Comparison of ENCODE assay signal across 12 mouse cellular contexts in the genomic region with DNA sequence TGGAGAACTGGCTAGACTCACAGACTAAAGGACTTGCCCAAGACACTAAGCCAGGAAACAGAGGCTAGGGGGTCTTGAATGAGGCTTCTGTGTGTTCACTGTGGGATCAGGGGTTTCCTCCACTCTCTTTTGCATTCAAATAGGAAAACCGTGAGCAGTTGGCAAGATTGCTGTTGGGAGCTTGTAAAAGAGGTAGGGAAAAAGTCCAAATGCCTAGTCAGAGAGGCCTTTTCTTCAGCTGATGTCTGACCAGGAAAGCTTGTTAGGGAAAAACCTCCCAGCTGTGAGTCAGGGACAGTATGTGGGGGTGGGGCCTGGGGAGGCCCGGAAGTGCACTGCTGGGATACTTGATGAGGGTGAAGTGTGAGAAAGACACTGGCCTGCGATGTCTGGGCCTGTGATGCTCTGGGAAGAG. TPM values are rescaled to one million over a fixed set of nuclear protein-coding genes. Genes with fewer than 3 reads are reported as not detected.
A peak's percentile ranks its signal among the peaks of the same experiment; 100 is the strongest.
DNase-seq lines count a peak whose midpoint lies in the region; ATAC-seq and TF ChIP-seq lines count a peak whose summit lies in the region.
"Had no signal": no experiment of that assay in that cellular context is flagged by ENCODE, and none has a peak within 500 bp of the region (broad histone marks: within the 10 kb centered on the region; RNA-seq: fewer than 3 reads in every experiment).

No protein-coding gene starts in this region.

- H3K27me3 ChIP-seq in forebrain, embryonic 10.5 days (ENCODE audit: poor library complexity, severe bottlenecking), result peaks cover 5% of the 10 kb centered on the region; the same call in 1 of the 2 replicates
- H3K27me3 ChIP-seq in forebrain, embryonic 11.5 days (ENCODE audit: control insufficient read depth, insufficient read depth, low read length), result no peaks in the 10 kb centered on the region
- H3K27me3 ChIP-seq in forebrain, embryonic 12.5 days, result no peaks in the 10 kb centered on the region; the same call in 1 of the 2 replicates
- no peaks in the 10 kb centered on the region for H3K27me3 ChIP-seq in midbrain, embryonic 10.5 days (ENCODE audit: low read depth, poor library complexity, severe bottlenecking)
- no peaks in the 10 kb centered on the region for H3K27me3 ChIP-seq in intestine, postnatal 0 days (replicated peaks; ENCODE audit: control insufficient read depth, insufficient read depth, low read length)
- H3K27me3 ChIP-seq: Patski had no signal

- H3K36me3 ChIP-seq in forebrain, embryonic 10.5 days (replicated peaks), result no peaks in the 10 kb centered on the region
- H3K36me3 ChIP-seq in forebrain, embryonic 11.5 days (ENCODE audit: control insufficient read depth, insufficient read depth, low read length), result no peaks in the 10 kb centered on the region
- H3K36me3 ChIP-seq in forebrain, embryonic 12.5 days (replicated peaks), result no peaks in the 10 kb centered on the region
- no peaks in the 10 kb centered on the region for H3K36me3 ChIP-seq in midbrain, embryonic 10.5 days
- no peaks in the 10 kb centered on the region for H3K36me3 ChIP-seq in intestine, postnatal 0 days (ENCODE audit: control insufficient read depth, insufficient read depth)

- TF ChIP-seq CTCF in intestine, postnatal 0 days (IDR thresholded peaks at IDR 0.05; ENCODE audit: low read depth), result no peak

- no peak overlapping the region for H3K4me2 ChIP-seq in forebrain, embryonic 11.5 days (ENCODE audit: low read depth, low read length, severe bottlenecking)
- no peak overlapping the region for H3K4me2 ChIP-seq in forebrain, embryonic 12.5 days
- H3K4me2 ChIP-seq in intestine, postnatal 0 days (replicated peaks; ENCODE audit: low read depth), result no peak overlapping the region

- H3K4me3 ChIP-seq in forebrain, embryonic 10.5 days, result no peak overlapping the region
- H3K4me3 ChIP-seq in forebrain, embryonic 11.5 days (ENCODE audit: low read depth, low read length), result no peak overlapping the region
- no peak overlapping the region for H3K4me3 ChIP-seq in forebrain, embryonic 12.5 days (replicated peaks)
- H3K4me3 ChIP-seq in midbrain, embryonic 10.5 days, result no peak overlapping the region
- no peak overlapping the region for H3K4me3 ChIP-seq in intestine, postnatal 0 days (ENCODE audit: low read depth, low read length)

- ATAC-seq in forebrain, embryonic 11.5 days (replicated peaks; ENCODE audit: low FRiP score), result no peak
- no peak for ATAC-seq in forebrain, embryonic 12.5 days (ENCODE audit: low FRiP score)
- ATAC-seq in intestine, postnatal 0 days, result no peak
- ATAC-seq: Patski had no signal

- peaks cover 20% of the 10 kb centered on the region for H3K4me1 ChIP-seq in forebrain, embryonic 10.5 days
- 0 out of 2 replicates have a peak, but pooled peaks cover 2% of the 10 kb centered on the region for H3K4me1 ChIP-seq in forebrain, embryonic 11.5 days (replicated peaks; ENCODE audit: control insufficient read depth, insufficient read depth, low read length)
- H3K4me1 ChIP-seq in forebrain, embryonic 12.5 days, result peaks cover 16% of the 10 kb centered on the region
- H3K4me1 ChIP-seq in midbrain, embryonic 10.5 days, result peaks cover 21% of the 10 kb centered on the region
- H3K4me1 ChIP-seq in intestine, postnatal 0 days (replicated peaks; ENCODE audit: control insufficient read depth, insufficient read depth, low read length), result no peaks in the 10 kb centered on the region

- H3K9ac ChIP-seq in forebrain, embryonic 11.5 days (ENCODE audit: low read length), result no peak overlapping the region
- H3K9ac ChIP-seq in forebrain, embryonic 12.5 days, result no peak overlapping the region
- no peak overlapping the region for H3K9ac ChIP-seq in intestine, postnatal 0 days (ENCODE audit: low read depth, low read length)
- H3K9ac ChIP-seq: liver, embryonic 14.5 days had no signal

- 17% methylated on average over 3 of the region's 3 CpGs for WGBS in forebrain, embryonic 10.5 days
- 23% methylated on average over 3 of the region's 3 CpGs for WGBS in forebrain, embryonic 11.5 days
- 5% methylated on average over 3 of the region's 3 CpGs for WGBS in forebrain, embryonic 12.5 days
- 11% methylated on average over 3 of the region's 3 CpGs for WGBS in midbrain, embryonic 10.5 days
- WGBS in intestine, postnatal 0 days, result 36% methylated on average over 3 of the region's 3 CpGs

- no peaks in the 10 kb centered on the region for H3K9me3 ChIP-seq in forebrain, embryonic 10.5 days
- no peaks in the 10 kb centered on the region for H3K9me3 ChIP-seq in forebrain, embryonic 11.5 days (ENCODE audit: control insufficient read depth, low read length)
- H3K9me3 ChIP-seq in forebrain, embryonic 12.5 days, result no peaks in the 10 kb centered on the region
- H3K9me3 ChIP-seq in midbrain, embryonic 10.5 days (replicated peaks), result no peaks in the 10 kb centered on the region
- H3K9me3 ChIP-seq in intestine, postnatal 0 days (ENCODE audit: control insufficient read depth), result no peaks in the 10 kb centered on the region

- H3K27ac ChIP-seq in forebrain, embryonic 10.5 days, result peak overlapping the region; percentile 48; the same call in 1 of the 2 replicates
- no peak overlapping the region for H3K27ac ChIP-seq in forebrain, embryonic 11.5 days (ENCODE audit: low read depth, low read length)
- H3K27ac ChIP-seq in forebrain, embryonic 12.5 days, result peak overlapping the region; percentile 33; the same call in 1 of the 2 replicates
- peak overlapping the region; percentile 52 for H3K27ac ChIP-seq in midbrain, embryonic 10.5 days (replicated peaks)
- no peak overlapping the region for H3K27ac ChIP-seq in intestine, postnatal 0 days (ENCODE audit: low read depth, low read length)
- H3K27ac ChIP-seq: liver, embryonic 14.5 days had no signal

- DNase-seq in forebrain, embryonic 10.5 days (ENCODE audit: extremely low spot score, low spot score), result no peak
- no peak for DNase-seq in forebrain, embryonic 11.5 days (ENCODE audit: low spot score)
- DNase-seq in 3134 (ENCODE audit: extremely low read depth, insufficient read length, low spot score), result peak; percentile 27
- no peak for DNase-seq in midbrain, embryonic 10.5 days (ENCODE audit: low spot score)
- DNase-seq in thymus, adult 18-20 months, result no peak
- no peak for DNase-seq in cerebellum, postnatal 4 days (ENCODE audit: low spot score in 2 of 2)
- DNase-seq: cerebellum, postnatal 36 days; thymus, postnatal 36 days had no signal

RNA-seq across cellular contexts. Expression of gene Sall1, which starts 29.0 kb away (rescaled TPM):
- 12.2 TPM in 2 replicates for polyA plus RNA-seq in forebrain, embryonic 10.5 days (2016; fragmentation: Nextera tagmentation; extraction: Ambion mirVana)
- polyA plus RNA-seq in forebrain, embryonic 11.5 days (2014; fragmentation: Nextera tagmentation; extraction: Ambion mirVana), result 27.8 and 32.9 TPM in 2 replicates
- polyA plus RNA-seq in forebrain, embryonic 12.5 days (2016; fragmentation: Nextera tagmentation; extraction: Ambion mirVana), result 26.6 and 33.4 TPM in 2 replicates
- 15.3 and 17.5 TPM in 2 replicates for polyA plus RNA-seq in midbrain, embryonic 10.5 days (2016; fragmentation: Nextera tagmentation; extraction: Ambion mirVana)
- polyA plus RNA-seq in intestine, postnatal 0 days (2015; fragmentation: Nextera tagmentation; extraction: Ambion mirVana), result 0.76 and 0.78 TPM in 2 replicates

Comparison
In these comparisons a context has a peak if more than half of its experiments do, and no peak if none do; other contexts are left out.
1. H3K27ac ChIP-seq: peak in forebrain, embryonic 10.5 days (single experiment), forebrain, embryonic 12.5 days (single experiment) and midbrain, embryonic 10.5 days (single experiment); none in forebrain, embryonic 11.5 days (single experiment) and intestine, postnatal 0 days (single experiment).